Mouse (Mus musculus) stomach, embryonic 14.5 days (tissue): ENCODE results near the gene Zfp335. TPM values are rescaled to one million over a fixed set of nuclear protein-coding genes. Genes with fewer than 3 reads are reported as not detected.

Source experiments
- ATAC-seq: fragments of 200-750 bp; cut with Nextera tagmentation; 2 replicates; pipeline ENCODE4 v1.8.0; 2017; ENCODE audit warnings: low read depth, moderate TSS enrichment; ENCODE audit not compliant: insufficient number of reproducible peaks, insufficient read depth, low FRiP score
- H3K27ac ChIP-seq: fragments of 300-500 bp; sonication (generic); 2 replicates; pipeline ENCODE4 v1.5.1; 2014; ENCODE audit warnings: mild to moderate bottlenecking, low read length, moderate library complexity, mixed read lengths
- H3K27me3 ChIP-seq: fragments of 300-500 bp; sonication (generic); 2 replicates; pipeline ENCODE4 v1.6.1; 2014; ENCODE audit warnings: low read length, control low read depth, mixed read lengths; ENCODE audit not compliant: control insufficient read depth, insufficient read depth
- H3K36me3 ChIP-seq: fragments of 300-500 bp; sonication (generic); 2 replicates; pipeline ENCODE4 v1.6.1; 2014; ENCODE audit warnings: mild to moderate bottlenecking, control low read depth, low read length, moderate library complexity, mixed read lengths; ENCODE audit not compliant: control insufficient read depth, insufficient read depth
- H3K4me1 ChIP-seq: fragments of 300-500 bp; sonication (generic); 2 replicates; pipeline ENCODE4 v1.6.1; 2014; ENCODE audit warnings: low read length, control low read depth, mixed read lengths; ENCODE audit not compliant: control insufficient read depth, insufficient read depth
- H3K4me2 ChIP-seq: fragments of 300-500 bp; sonication (generic); replicated peaks from 2 replicates; pipeline ENCODE4 v1.6.1; 2014; ENCODE audit warnings: low read depth, low read length, control low read depth
- H3K4me3 ChIP-seq: fragments of 300-500 bp; sonication (generic); 2 replicates; pipeline ENCODE4 v1.5.1; 2014; ENCODE audit warnings: low read depth, low read length, control low read depth
- H3K9ac ChIP-seq: fragments of 300-500 bp; sonication (generic); replicated peaks from 2 replicates; pipeline ENCODE4 v1.6.1; 2014; ENCODE audit warnings: low read depth, mild to moderate bottlenecking, control low read depth, low read length, moderate library complexity, mixed read lengths
- H3K9me3 ChIP-seq: fragments of 300-500 bp; sonication (generic); 2 replicates; pipeline ENCODE4 v1.6.1; 2016; ENCODE audit warnings: low read depth, low read length, control low read depth; ENCODE audit not compliant: control insufficient read depth
- WGBS: fragments of 180-500 bp; shearing (Covaris S2); extraction: QIAGEN DNeasy Blood & Tissue Kit; methylation state at CpG from one replicate; pipeline ENCODE4 v1.1.7; 2014; 5-methylcytosine and 5-hydroxymethylcytosine counted together
- polyA plus RNA-seq: library from polyadenylated mRNA; unstranded; fragments of >200 nt; fragmentation: Nextera tagmentation; extraction: Ambion mirVana; gene quantifications from 2 replicates; pipeline ENCODE4 v1.2.1, GENCODE M21; 2014

Gene Zfp335
- polyA plus RNA-seq, 1 experiment from 2014 or later: 12.7 TPM

DNA sequence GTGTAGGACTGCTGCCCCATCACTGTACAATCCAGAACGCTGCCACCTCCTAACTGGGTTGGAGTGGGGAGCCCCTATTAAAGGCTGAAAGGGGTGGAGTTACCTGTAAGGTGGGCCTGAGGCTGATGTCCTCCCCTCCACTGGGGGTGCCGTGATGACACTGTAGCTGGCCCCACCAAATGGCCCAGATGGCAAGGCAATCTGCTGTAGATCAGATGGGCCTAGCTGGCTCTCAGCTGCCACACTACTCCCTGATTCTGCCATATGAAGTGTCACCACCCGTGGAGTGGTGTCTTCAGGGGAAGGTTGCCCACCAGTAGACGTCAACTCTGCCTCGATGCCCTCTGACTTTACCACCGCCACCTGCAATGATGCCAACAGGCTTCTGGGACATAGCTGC is 15.7 kb downstream of the Zfp335 start:
- Histone ChIP-seq H3K27ac (no peak overlapping the region), H3K4me1 (no peaks in the 10 kb centered on the region), H3K4me2 (no peak overlapping the region), H3K9me3 (no peaks in the 10 kb centered on the region), H3K27me3 (no peaks in the 10 kb centered on the region), H3K4me3 (no peak overlapping the region), H3K9ac (no peak overlapping the region), H3K36me3 (peaks cover 96% of the 10 kb centered on the region)
- WGBS: 89% methylated on average over 6 of the region's 6 CpGs
- no peak for ATAC-seq

DNA sequence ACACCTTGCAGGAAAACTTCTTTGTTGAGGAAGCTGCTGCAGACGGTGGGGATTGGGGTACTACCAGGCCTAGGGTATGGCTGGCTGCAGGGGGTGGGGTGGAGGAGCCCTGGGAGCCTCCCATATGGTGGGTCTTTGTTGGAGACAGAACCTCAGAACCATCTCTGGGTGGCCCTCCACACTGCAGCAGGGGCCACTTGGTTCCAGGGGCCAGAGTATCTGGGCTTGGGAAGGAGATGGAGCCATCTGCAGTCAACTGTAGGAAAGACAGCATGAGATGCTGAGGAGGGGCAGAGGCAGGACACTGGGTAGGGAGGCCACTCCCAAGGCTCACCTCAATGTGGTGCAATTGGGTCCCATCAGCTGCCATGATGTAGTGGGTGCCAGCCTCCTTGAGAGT is 16.9 kb downstream of the Zfp335 start:
- ATAC-seq: peak; percentile 31; the same call in 1 of the 2 replicates
- no peak overlapping the region for H3K27ac ChIP-seq

GRCm38 (mm10) chr2:164894048-164894447 is 17.5 kb downstream of the Zfp335 start:
- no peaks in the 10 kb centered on the region for H3K4me1 ChIP-seq
- ATAC-seq: no peak
- no peak overlapping the region for H3K9ac ChIP-seq
- H3K36me3 ChIP-seq: peaks cover 97% of the 10 kb centered on the region
- no peaks in the 10 kb centered on the region for H3K9me3 ChIP-seq
- 60% methylated on average over 5 of the region's 5 CpGs for WGBS
- no peak overlapping the region for H3K4me2 ChIP-seq
- H3K4me3 ChIP-seq: no peak overlapping the region
- H3K27me3 ChIP-seq: no peaks in the 10 kb centered on the region
- H3K27ac ChIP-seq: no peak overlapping the region

More for the DNA sequence above, 16.9 kb downstream of the Zfp335 start:
- H3K27me3 ChIP-seq: no peaks in the 10 kb centered on the region
- H3K36me3 ChIP-seq: peaks cover 97% of the 10 kb centered on the region
- H3K9ac ChIP-seq: no peak overlapping the region
- H3K4me2 ChIP-seq: no peak overlapping the region
- no peaks in the 10 kb centered on the region for H3K4me1 ChIP-seq
- no peak overlapping the region for H3K4me3 ChIP-seq
- WGBS: 69% methylated on average over 1 of the region's 1 CpGs
- H3K9me3 ChIP-seq: no peaks in the 10 kb centered on the region

GRCm38 (mm10) chr2:164892696-164893216 is 18.8 kb downstream of the Zfp335 start:
- Histone ChIP-seq H3K9ac (no peak overlapping the region), H3K4me1 (no peaks in the 10 kb centered on the region), H3K9me3 (no peaks in the 10 kb centered on the region), H3K36me3 (peaks cover 97% of the 10 kb centered on the region), H3K4me2 (no peak overlapping the region), H3K4me3 (no peak overlapping the region), H3K27me3 (no peaks in the 10 kb centered on the region), H3K27ac (no peak overlapping the region)
- 89% methylated on average over 6 of the region's 6 CpGs for WGBS
- no peak for ATAC-seq

GRCm38 (mm10) chr2:164891908-164892695 is 19.5 kb downstream of the Zfp335 start:
- no peak for ATAC-seq
- 88% methylated on average over 15 of the region's 15 CpGs for WGBS
- no peak overlapping the region for H3K27ac ChIP-seq
- H3K4me1 ChIP-seq: no peaks in the 10 kb centered on the region
- 0 out of 2 replicates have a peak overlapping the region, but pooled peaks have one; percentile 14 for H3K9ac ChIP-seq
- H3K27me3 ChIP-seq: no peaks in the 10 kb centered on the region
- no peak overlapping the region for H3K4me2 ChIP-seq
- H3K4me3 ChIP-seq: no peak overlapping the region
- no peaks in the 10 kb centered on the region for H3K9me3 ChIP-seq
- H3K36me3 ChIP-seq: peaks cover 97% of the 10 kb centered on the region

- H3K4me1 ChIP-seq: no peaks in the 10 kb centered on the region
- 0 out of 2 replicates have a peak overlapping the region, but pooled peaks have one; percentile 14 for H3K9ac ChIP-seq
- no peak for ATAC-seq
- peaks cover 99% of the 10 kb centered on the region for H3K36me3 ChIP-seq
- no peak overlapping the region for H3K4me2 ChIP-seq
- H3K9me3 ChIP-seq: no peaks in the 10 kb centered on the region
- H3K27me3 ChIP-seq: no peaks in the 10 kb centered on the region
- WGBS: 81% methylated on average over 13 of the region's 13 CpGs
- H3K4me3 ChIP-seq: no peak overlapping the region
- no peak overlapping the region; the same call in 1 of the 2 replicates for H3K27ac ChIP-seq
Observed at GRCm38 (mm10) chr2:164891056-164891834, 20.3 kb downstream of the Zfp335 start.

GRCm38 (mm10) chr2:164890411-164891049 is 21.0 kb downstream of the Zfp335 start:
- ATAC-seq: no peak
- Histone ChIP-seq H3K27ac (no peak overlapping the region), H3K27me3 (no peaks in the 10 kb centered on the region), H3K4me2 (no peak overlapping the region), H3K4me3 (no peak overlapping the region), H3K4me1 (no peaks in the 10 kb centered on the region), H3K9ac (no peak overlapping the region), H3K36me3 (peaks cover 99% of the 10 kb centered on the region), H3K9me3 (no peaks in the 10 kb centered on the region)
- 94% methylated on average over 24 of the region's 24 CpGs for WGBS

DNA sequence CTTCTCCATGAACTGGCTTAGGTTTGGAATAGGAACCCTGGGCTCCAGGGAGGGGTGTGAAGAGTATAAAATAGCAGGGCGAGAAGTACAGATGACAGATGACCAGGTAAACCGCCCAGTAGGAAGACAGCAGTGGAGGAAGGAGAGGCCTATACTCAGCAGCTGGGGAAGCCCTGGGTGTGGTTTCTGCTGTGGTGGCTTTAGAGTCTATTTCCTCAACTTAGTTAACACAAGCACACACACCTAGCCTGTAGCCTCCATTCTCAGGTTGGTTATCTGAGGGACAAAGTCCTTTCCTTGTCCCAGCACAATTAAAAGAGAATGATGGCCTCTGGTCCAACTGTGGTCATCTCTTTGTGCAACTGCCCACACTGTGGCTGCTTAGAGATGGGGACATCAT is 21.6 kb downstream of the Zfp335 start:
- no peaks in the 10 kb centered on the region for H3K9me3 ChIP-seq
- H3K4me3 ChIP-seq: no peak overlapping the region
- H3K27me3 ChIP-seq: no peaks in the 10 kb centered on the region
- no peak overlapping the region for H3K9ac ChIP-seq
- 78% methylated on average over 2 of the region's 2 CpGs for WGBS
- H3K36me3 ChIP-seq: peaks cover 99% of the 10 kb centered on the region
- no peak for ATAC-seq
- H3K4me2 ChIP-seq: no peak overlapping the region
- no peak overlapping the region for H3K27ac ChIP-seq
- no peaks in the 10 kb centered on the region for H3K4me1 ChIP-seq
